Mouse (Mus musculus): ENCODE measurements at regions not wholly inside any gene's neighbourhood (a gene's known extent, or its start where the extent isn't known, plus 50 kb on each side); places are given as distances from the start of the nearest gene placed in this dataset.

GRCm38 (mm10) chr17:47269053-47269891, 99.4 kb upstream of the Mrps10 start:
- Histone ChIP-seq H3K36me3 (no peaks in the 10 kb centered on the region; the same call in 1 of the 2 replicates), H3K27ac (replicated peaks) (no peak overlapping the region), H3K4me3 (replicated peaks) (no peak overlapping the region), H3K9me3 (replicated peaks) (no peaks in the 10 kb centered on the region), H3K27me3 (no peaks in the 10 kb centered on the region), H3K4me1 (peaks cover 9% of the 10 kb centered on the region; the same call in 1 of the 2 replicates), H3K9ac (no peak overlapping the region), H3K4me2 (replicated peaks) (no peak overlapping the region)
- ATAC-seq (ENCODE audit: insufficient number of reproducible peaks, low FRiP score, low TSS enrichment, low read depth), result no peak
- WGBS, result 80% methylated on average over 19 of the region's 19 CpGs

GRCm38 (mm10) chr17:47267843-47268242, 100.8 kb upstream of the Mrps10 start:
- Histone ChIP-seq H3K4me2 (replicated peaks) (no peak overlapping the region), H3K9ac (no peak overlapping the region), H3K27me3 (no peaks in the 10 kb centered on the region), H3K36me3 (no peaks in the 10 kb centered on the region; the same call in 1 of the 2 replicates), H3K27ac (replicated peaks) (no peak overlapping the region), H3K4me1 (peaks cover 9% of the 10 kb centered on the region; the same call in 1 of the 2 replicates), H3K9me3 (replicated peaks) (no peaks in the 10 kb centered on the region), H3K4me3 (replicated peaks) (no peak overlapping the region)
- ATAC-seq (ENCODE audit: insufficient number of reproducible peaks, low FRiP score, low TSS enrichment, low read depth), result no peak
- 86% methylated on average over 4 of the region's 4 CpGs for WGBS

DNA sequence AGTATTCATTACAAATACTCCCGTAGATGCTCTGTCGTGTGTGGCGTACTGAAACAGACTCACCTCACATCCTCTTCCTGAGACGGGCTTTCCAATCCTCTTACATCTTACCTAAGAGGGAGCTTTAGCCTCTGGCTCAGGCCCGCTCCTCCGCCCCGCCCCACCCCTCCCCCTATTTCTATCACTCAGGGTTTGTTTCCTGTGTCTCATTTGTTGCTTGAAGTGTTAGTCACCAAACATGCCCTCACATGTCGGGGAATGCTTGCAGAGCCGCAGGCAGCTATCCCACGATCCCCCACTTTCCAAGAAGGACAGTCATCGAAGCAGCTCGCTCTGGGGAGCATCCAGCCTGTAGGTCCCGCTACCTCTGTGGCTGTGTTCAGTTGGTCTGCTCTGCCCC, 101.6 kb upstream of the Mrps10 start:
- Histone ChIP-seq H3K4me3 (replicated peaks) (no peak overlapping the region), H3K9ac (no peak overlapping the region), H3K27ac (replicated peaks) (no peak overlapping the region), H3K36me3 (no peaks in the 10 kb centered on the region; the same call in none of the 2 replicates), H3K27me3 (no peaks in the 10 kb centered on the region), H3K4me1 (peaks cover 9% of the 10 kb centered on the region; the same call in 1 of the 2 replicates), H3K4me2 (replicated peaks) (no peak overlapping the region), H3K9me3 (replicated peaks) (0 out of 2 replicates have a peak, but pooled peaks cover 7% of the 10 kb centered on the region)
- WGBS, result 74% methylated on average over 13 of the region's 13 CpGs
- no peak for ATAC-seq (ENCODE audit: insufficient number of reproducible peaks, low FRiP score, low TSS enrichment, low read depth)

GRCm38 (mm10) chr17:47266335-47266734, 102.4 kb upstream of the Mrps10 start:
- ATAC-seq (ENCODE audit: insufficient number of reproducible peaks, low FRiP score, low TSS enrichment, low read depth), result no peak
- WGBS, result 62% methylated on average over 7 of the region's 7 CpGs
- Histone ChIP-seq H3K27ac (replicated peaks) (no peak overlapping the region), H3K9ac (no peak overlapping the region), H3K27me3 (no peaks in the 10 kb centered on the region), H3K4me1 (peaks cover 9% of the 10 kb centered on the region; the same call in 1 of the 2 replicates), H3K36me3 (no peaks in the 10 kb centered on the region; the same call in none of the 2 replicates), H3K4me3 (replicated peaks) (no peak overlapping the region), H3K9me3 (replicated peaks) (0 out of 2 replicates have a peak, but pooled peaks cover 7% of the 10 kb centered on the region), H3K4me2 (replicated peaks) (no peak overlapping the region)

GRCm38 (mm10) chr17:47262986-47263385, 105.7 kb upstream of the Mrps10 start:
- Histone ChIP-seq H3K9me3 (replicated peaks) (0 out of 2 replicates have a peak, but pooled peaks cover 7% of the 10 kb centered on the region), H3K27me3 (no peaks in the 10 kb centered on the region), H3K4me3 (replicated peaks) (no peak overlapping the region), H3K27ac (replicated peaks) (no peak overlapping the region), H3K36me3 (no peaks in the 10 kb centered on the region; the same call in 1 of the 2 replicates), H3K4me1 (peaks cover 9% of the 10 kb centered on the region; the same call in 1 of the 2 replicates), H3K9ac (no peak overlapping the region), H3K4me2 (replicated peaks) (no peak overlapping the region)
- WGBS, result 90% methylated on average over 9 of the region's 9 CpGs
- no peak for ATAC-seq (ENCODE audit: insufficient number of reproducible peaks, low FRiP score, low TSS enrichment, low read depth)

- Histone ChIP-seq H3K9ac (no peak overlapping the region), H3K27me3 (no peaks in the 10 kb centered on the region), H3K9me3 (replicated peaks) (0 out of 2 replicates have a peak, but pooled peaks cover 7% of the 10 kb centered on the region), H3K27ac (replicated peaks) (no peak overlapping the region), H3K36me3 (no peaks in the 10 kb centered on the region; the same call in 1 of the 2 replicates), H3K4me2 (replicated peaks) (no peak overlapping the region), H3K4me1 (peaks cover 9% of the 10 kb centered on the region; the same call in 1 of the 2 replicates), H3K4me3 (replicated peaks) (no peak overlapping the region)
- ATAC-seq (ENCODE audit: insufficient number of reproducible peaks, low FRiP score, low TSS enrichment, low read depth), result no peak
- 91% methylated on average over 5 of the region's 5 CpGs for WGBS
Measured at GRCm38 (mm10) chr17:47262141-47262540, 106.5 kb upstream of the Mrps10 start.

DNA sequence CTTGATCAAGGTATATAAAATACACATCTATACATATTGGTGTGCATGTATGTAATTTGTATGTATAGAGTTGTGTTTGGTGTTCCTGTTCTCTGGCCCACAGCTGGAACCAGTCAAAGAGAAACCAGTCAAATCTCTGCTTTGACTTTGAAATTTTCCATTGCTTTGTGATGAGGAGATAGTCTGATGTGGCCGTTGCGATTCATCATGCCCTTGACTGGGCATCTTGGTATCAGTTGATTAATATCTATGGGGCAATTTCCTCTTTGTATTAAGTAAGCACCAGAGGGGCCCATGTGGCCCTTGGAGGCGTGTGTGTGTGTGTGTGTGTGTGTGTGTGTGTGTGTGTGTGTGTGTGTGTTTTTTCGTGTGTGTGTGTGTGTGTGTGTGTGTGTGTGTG, 107.7 kb upstream of the Mrps10 start:
- 0 out of 2 replicates have a peak, but pooled peaks cover 7% of the 10 kb centered on the region for H3K9me3 ChIP-seq (replicated peaks)
- 75% methylated on average over 4 of the region's 4 CpGs for WGBS
- ATAC-seq (ENCODE audit: insufficient number of reproducible peaks, low FRiP score, low TSS enrichment, low read depth), result no peak

DNA sequence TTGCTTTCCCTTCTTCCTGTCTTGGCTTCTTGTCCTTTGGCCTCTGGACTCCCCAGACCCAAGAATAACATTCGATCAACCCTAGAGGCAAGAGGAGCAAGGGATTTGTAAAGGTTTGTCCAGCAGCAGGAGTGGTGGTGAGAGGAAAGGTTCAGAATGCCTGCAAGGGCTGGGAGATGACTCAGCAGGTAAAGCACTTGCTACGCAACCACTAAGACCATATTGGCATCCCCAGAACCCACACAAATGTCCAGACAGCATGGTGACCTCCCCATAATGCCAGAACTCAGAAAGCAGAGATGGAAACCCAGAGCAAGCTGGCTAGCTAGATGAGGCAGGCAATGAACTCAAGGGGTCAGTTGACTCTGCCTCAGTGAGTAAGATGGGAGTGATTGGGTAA, 110.4 kb upstream of the Mrps10 start:
- Histone ChIP-seq H3K4me1 (no peaks in the 10 kb centered on the region), H3K4me3 (replicated peaks) (no peak overlapping the region), H3K36me3 (peaks cover 5% of the 10 kb centered on the region; the same call in 1 of the 2 replicates), H3K9me3 (replicated peaks) (0 out of 2 replicates have a peak, but pooled peaks cover 7% of the 10 kb centered on the region), H3K27me3 (no peaks in the 10 kb centered on the region), H3K4me2 (replicated peaks) (no peak overlapping the region), H3K9ac (no peak overlapping the region), H3K27ac (replicated peaks) (no peak overlapping the region)
- ATAC-seq (ENCODE audit: insufficient number of reproducible peaks, low FRiP score, low TSS enrichment, low read depth), result no peak
- 80% methylated on average over 2 of the region's 2 CpGs for WGBS

More for the DNA sequence above, 107.7 kb upstream of the Mrps10 start:
- Histone ChIP-seq H3K36me3 (peaks cover 2% of the 10 kb centered on the region; the same call in 1 of the 2 replicates), H3K4me2 (replicated peaks) (no peak overlapping the region), H3K27me3 (no peaks in the 10 kb centered on the region), H3K4me3 (replicated peaks) (no peak overlapping the region), H3K27ac (replicated peaks) (no peak overlapping the region), H3K9ac (no peak overlapping the region), H3K4me1 (peaks cover 3% of the 10 kb centered on the region; the same call in 1 of the 2 replicates)

DNA sequence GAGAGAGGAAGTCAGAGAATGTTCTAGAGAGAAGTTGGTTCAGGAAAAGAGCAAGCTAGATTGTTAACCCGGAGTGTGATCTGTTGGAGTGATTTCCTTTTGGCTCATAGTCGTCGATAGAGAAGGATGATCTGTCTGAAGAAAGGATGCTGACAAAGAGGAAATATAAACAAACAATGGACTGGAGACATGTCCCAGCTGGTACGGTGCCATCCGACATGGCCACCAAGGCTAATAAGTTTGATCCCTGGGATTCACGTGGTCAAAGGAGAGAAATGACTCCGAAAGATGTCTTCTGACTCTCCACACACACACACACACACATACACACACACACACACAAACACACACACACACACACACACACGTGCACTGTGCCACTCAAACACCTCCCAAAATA, 113.5 kb upstream of the Mrps10 start:
- WGBS, result 74% methylated on average over 8 of the region's 8 CpGs
- H3K4me1 ChIP-seq, result no peaks in the 10 kb centered on the region
- no peaks in the 10 kb centered on the region for H3K9me3 ChIP-seq (replicated peaks)
- no peak overlapping the region for H3K27ac ChIP-seq (replicated peaks)
- H3K4me3 ChIP-seq (replicated peaks), result no peak overlapping the region
- no peak overlapping the region for H3K9ac ChIP-seq
- no peak for ATAC-seq (ENCODE audit: insufficient number of reproducible peaks, low FRiP score, low TSS enrichment, low read depth)
- H3K4me2 ChIP-seq (replicated peaks), result no peak overlapping the region
- H3K36me3 ChIP-seq, result peaks cover 20% of the 10 kb centered on the region
- no peaks in the 10 kb centered on the region for H3K27me3 ChIP-seq

DNA sequence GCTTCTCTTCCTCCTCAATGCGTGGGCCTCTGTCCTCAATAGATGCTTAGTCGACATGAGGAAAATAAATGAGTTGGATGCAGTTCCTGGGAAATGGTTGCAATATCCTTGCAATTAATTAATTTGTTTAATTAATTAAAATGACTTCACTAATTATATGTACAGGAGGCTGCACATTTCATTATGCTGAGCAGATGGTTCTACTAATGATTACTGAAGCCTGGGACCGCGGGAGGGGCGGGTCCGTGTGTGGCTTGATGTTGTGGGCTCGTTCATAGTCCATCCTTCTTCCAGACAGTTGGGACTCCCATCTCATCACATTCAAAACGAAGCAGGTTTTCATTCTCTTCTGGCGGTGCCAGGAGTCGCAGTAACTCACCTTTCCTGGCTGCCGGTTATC, 114.7 kb upstream of the Mrps10 start:
- no peak for ATAC-seq (ENCODE audit: insufficient number of reproducible peaks, low FRiP score, low TSS enrichment, low read depth)
- Histone ChIP-seq H3K9me3 (replicated peaks) (no peaks in the 10 kb centered on the region), H3K4me3 (replicated peaks) (no peak overlapping the region), H3K36me3 (peaks cover 20% of the 10 kb centered on the region), H3K27ac (replicated peaks) (no peak overlapping the region), H3K4me1 (no peaks in the 10 kb centered on the region), H3K9ac (no peak overlapping the region), H3K4me2 (replicated peaks) (no peak overlapping the region), H3K27me3 (no peaks in the 10 kb centered on the region)
- WGBS, result 85% methylated on average over 11 of the region's 11 CpGs

- H3K36me3 ChIP-seq, result peaks cover 16% of the 10 kb centered on the region
- no peak overlapping the region for H3K4me3 ChIP-seq (replicated peaks)
- WGBS, result 69% methylated on average over 4 of the region's 4 CpGs
- no peak overlapping the region for H3K9ac ChIP-seq
- H3K9me3 ChIP-seq (replicated peaks), result no peaks in the 10 kb centered on the region
- H3K4me2 ChIP-seq (replicated peaks), result no peak overlapping the region
- no peaks in the 10 kb centered on the region for H3K27me3 ChIP-seq
- no peak overlapping the region for H3K27ac ChIP-seq (replicated peaks)
- no peaks in the 10 kb centered on the region for H3K4me1 ChIP-seq
- ATAC-seq (ENCODE audit: insufficient number of reproducible peaks, low FRiP score, low TSS enrichment, low read depth), result no peak
Measured at GRCm38 (mm10) chr17:47250001-47250400, 118.7 kb upstream of the Mrps10 start.

Data from embryonic facial prominence, embryonic 15.5 days (tissue).